Mouse (Mus musculus): Measurements from ENCODE around the gene Npm1. TPM values are rescaled to one million over a fixed set of nuclear protein-coding genes. Genes with fewer than 3 reads are reported as not detected.
A peak's percentile ranks its signal among the peaks of the same experiment; 100 is the strongest.

Gene Npm1
- 1,000 to 10,000 TPM; 1,279 to 1,457 (median 1,455) TPM for polyA plus RNA-seq (2017; shearing (Covaris generic))

- ATAC-seq, result peak; percentile 90
Observed at GRCm38 (mm10) chr11:33162998-33163506, at the start of gene Npm1. Gene Npm1, minus strand, starts transcription at chr11:33163206.

DNA sequence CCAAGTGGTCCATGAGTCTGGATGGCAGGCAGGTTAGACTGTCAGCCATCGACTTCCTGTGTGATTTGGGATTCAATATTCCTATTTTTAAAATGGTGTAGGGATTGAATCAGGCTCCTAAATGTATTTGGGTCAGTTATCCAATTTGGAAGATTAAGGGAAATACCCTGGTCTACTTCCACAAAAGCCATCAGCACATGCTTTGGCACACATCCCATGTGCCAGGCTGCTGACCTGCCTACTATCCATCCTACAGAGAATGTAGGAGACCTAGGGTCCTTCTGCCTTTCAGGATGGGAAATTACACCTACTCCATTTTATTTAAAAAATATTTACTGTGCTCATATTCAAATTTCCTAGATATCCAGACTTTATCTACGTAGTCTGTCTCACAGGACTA lies 44.4 kb upstream of the Npm1 start:
- ATAC-seq, result no peak

DNA sequence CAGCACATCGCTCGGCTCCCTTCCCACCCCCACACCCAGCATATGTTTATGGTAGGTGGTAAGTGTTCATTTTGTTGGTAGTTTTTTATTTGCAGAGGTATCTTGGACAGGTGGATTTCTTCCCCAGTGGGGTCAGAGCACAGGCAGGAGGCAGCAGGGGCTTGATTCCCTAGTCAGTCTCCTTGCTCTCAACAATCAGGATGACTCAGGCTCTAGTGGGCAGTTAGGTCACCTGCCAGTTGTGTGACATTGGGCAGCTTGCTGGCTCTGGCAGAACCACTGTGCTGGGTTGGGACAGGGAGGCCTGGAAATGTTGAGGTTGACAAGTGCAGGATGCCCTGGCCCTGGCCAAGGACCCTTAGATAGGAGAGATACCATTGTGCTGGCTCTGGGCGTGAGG lies 42.0 kb upstream of the Npm1 start:
- no peak for ATAC-seq

- no peak for ATAC-seq
Observed at GRCm38 (mm10) chr11:33204329-33204705, 41.3 kb upstream of the Npm1 start.

DNA sequence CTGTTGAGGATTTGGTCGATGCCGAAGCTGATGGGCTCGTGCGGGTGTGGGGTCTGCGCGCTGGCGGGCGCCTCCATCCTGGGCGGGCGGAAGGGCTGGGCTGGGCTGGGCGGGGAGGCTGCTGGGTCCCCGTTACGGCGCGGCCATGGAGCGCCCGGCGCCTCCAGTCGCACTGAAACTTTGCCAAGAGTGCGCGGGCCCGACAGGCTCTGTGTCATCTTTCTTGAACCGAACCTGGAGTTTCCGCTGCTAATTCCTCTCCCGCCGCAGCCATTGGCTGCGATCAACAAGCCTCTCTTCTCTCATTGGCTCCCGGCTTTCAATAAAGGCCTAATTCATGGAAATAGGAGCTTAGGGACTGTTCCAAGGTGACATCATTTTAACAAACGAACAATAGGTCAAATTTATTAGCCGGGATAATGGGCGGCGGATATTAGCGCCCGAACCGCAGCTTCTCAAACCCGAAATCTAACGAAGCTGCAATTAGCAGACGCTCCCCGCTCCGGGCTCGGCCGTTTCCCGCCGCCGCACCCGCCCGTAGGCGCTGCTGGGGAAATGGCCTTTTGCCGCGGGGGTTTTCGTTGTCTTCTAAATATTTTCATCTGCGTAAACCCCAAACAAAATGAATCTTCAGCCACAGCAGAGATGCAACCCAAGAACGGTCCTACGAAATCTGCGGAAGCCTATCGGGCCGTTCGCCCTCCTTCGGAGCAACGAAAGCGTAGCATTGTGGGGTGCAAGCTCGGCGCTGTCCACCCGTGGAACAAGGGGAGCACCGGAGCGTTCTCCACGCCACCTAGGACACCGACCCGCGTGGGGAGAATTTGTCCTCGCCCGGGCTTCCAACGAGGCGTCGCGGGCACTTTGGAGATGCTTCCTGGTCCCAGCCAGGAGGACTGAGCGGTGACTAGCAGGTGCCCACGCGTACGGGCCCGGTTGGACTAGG lies 40.6 kb upstream of the Npm1 start, which contains the start of gene Tlx3:
Tlx3 (minus strand) TSS at position 207 of the 946 bp plus-strand sequence.
- no peak for ATAC-seq

- ATAC-seq, result no peak
Observed at GRCm38 (mm10) chr11:33202972-33203371, 40.0 kb upstream of the Npm1 start.

DNA sequence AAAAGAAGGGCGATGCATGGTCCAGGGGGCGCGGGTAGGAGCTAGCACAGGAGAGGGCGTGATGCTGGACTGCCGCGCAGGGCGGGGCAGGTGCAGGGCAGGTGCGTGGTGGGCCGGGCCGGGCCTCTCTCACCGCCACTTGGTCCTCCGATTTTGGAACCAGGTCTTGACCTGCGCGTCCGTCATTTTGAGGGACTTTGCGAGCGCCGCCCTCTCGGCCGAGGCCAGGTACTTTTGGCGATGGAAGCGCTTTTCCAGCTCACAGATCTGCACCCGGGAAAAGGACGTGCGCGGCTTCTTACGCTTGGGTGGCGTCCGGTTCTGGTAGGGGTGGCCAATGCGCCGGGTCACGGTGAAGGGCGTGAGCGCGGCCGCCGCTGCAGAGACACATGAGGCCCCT lies 39.3 kb upstream of the Npm1 start:
- no peak for ATAC-seq

GRCm38 (mm10) chr11:33201626-33202010 lies 38.6 kb upstream of the Npm1 start:
- ATAC-seq, result no peak

- no peak for ATAC-seq
Observed at GRCm38 (mm10) chr11:33200764-33201625, 38.0 kb upstream of the Npm1 start.

- ATAC-seq, result no peak
Observed at GRCm38 (mm10) chr11:33199906-33200763, 37.1 kb upstream of the Npm1 start.

GRCm38 (mm10) chr11:33199117-33199514 lies 36.1 kb upstream of the Npm1 start:
- no peak for ATAC-seq

- ATAC-seq, result no peak
Observed at GRCm38 (mm10) chr11:33198351-33199116, 35.5 kb upstream of the Npm1 start.

DNA sequence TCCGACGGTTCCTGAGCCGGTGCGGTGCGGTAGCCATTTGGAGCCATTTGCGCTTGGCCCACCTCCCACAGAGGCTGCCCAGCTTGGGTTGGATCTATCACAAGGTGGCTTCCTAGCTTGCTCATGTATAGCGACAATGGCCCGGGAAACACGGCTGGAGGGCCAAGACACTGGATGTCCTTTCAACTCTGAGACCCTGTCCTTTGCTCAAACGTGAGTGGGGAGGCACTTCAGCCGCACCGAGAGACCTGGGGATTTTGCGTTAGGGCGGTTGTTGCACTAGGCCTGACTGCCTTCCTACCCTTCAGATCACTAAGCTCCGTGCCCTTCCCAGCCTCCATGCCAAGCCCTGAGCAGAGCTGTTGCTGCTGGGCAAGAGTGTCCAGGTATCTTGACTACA lies 34.7 kb upstream of the Npm1 start:
- ATAC-seq, result no peak

- no peak for ATAC-seq
Observed at GRCm38 (mm10) chr11:33197133-33197514, 34.1 kb upstream of the Npm1 start.

DNA sequence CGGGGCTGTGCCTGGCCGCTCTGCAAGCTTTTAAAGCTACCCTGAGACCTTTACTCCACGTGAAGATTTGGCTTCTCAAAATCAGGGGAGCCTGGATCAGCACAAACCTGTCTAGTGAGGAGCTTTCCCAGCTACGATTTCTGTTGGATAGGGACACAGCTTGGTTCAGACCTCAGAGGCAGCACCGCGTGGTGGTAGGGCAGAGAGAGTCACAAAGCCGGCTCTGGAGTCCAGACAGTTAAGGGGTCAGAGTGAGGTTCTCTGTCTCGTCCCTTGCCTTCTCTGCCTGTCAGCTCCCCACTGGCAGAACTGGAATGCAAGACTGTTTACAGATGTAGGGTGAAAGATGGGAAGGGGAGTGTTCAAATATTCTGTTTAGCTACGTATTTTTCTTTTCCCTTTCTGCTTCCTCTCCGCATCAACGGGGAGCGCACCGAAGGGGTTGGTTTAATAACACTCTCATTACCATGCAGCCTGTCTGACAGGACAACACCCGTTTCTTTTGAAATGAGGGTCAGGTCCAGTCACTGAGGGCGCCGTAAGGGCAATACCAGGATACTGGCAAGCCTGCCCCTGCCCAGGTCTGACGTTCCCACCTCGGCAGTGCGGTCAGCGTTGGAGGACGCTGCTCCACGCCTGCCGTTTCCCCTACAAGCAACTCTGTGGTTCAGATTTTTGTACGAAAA lies 33.6 kb upstream of the Npm1 start:
- no peak for ATAC-seq

DNA sequence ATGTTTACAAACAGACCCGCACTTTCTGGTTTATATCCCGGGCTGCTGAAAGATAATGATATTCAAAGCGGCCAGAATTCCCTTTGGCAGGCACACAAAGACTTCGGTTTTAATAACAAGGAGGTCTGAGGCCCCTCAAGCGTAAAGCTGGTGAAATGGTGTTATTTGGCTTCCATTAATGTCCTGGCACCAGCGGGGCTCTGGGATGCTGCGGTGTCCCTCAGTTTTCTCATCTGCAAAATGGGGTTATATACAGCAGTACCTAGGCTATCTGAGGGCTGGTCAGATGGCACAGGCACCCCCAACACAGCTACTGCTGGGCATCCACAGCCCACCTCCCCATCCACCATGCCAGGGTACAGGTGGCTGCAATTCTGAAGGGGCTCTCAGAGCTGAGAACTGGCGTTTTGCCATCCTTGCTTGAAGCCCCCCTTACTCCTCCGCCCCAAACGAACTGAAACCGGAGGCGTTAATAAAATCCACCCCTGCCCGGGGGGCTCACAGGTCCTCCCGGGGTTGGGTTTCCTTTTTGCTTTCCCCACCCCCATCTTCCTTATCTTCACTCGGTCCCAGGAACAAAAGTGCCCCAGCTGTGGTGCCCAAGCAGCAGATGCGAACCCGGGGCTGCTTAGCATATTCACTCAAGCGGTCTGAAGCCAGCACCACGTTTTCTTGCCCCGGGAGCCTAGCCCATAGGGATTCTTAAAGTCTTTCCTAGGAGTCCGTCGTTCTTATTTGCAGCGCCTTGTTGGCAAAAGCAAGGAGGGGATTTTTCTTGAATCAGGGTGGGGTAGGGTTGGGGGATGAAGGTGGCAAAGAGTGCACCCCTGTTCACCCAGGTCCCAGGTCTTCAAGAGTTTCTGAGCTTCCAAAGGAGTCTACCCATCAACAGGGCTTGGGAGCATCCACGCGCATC lies 32.8 kb upstream of the Npm1 start:
- ATAC-seq, result no peak

GRCm38 (mm10) chr11:33195061-33195460 lies 32.1 kb upstream of the Npm1 start:
- no peak for ATAC-seq

- no peak for ATAC-seq
Observed at GRCm38 (mm10) chr11:33193695-33194094, 30.7 kb upstream of the Npm1 start.

DNA sequence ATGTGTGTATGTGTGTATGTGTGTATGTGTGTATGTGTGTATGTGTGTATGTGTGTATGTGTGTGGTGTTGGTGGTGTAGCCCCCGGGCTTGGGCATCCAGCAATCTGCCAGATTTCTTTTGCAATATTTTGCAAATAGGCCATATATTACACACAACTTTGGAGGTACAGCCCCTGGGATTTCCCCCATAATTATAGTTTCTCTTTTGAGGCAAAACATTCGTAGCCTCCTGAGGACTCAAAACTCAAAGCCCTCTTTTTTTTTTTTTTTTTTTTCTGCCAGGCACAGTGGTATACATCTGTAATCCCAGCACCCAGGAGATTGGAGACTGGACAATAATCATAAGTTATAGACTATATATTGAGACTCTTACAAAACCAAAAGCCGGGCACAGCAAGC lies 18.8 kb upstream of the Npm1 start:
- ATAC-seq, result peak; percentile 64

DNA sequence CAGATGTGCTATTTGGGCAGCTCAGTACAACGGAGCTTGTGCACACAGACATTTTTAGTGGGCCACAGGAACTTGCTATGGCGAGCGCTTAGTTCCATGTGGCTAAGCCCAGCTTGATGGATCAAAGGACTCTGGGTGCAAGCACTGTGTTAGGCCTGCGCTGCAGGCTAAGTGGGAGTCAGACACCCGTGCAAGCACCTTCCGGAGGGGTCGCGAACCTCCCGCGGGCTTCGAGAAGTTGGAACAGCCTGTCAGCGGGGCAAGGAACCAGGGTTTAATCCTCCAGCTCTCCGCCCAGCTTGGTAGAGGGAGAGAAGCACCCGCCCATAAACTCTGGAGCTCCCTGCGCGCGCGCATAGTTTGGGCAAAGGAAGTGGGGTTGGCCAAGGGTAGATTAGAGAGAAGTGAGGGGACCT lies 17.7 kb upstream of the Npm1 start:
- no peak for ATAC-seq

All from inflammation-experienced regulatory T-cells, adult 6 months (primary cell).